Mouse (Mus musculus) MN1 (cell line): ENCODE measurements around the gene Chchd4.
A peak's percentile ranks its signal among the peaks of the same experiment; 100 is the strongest.
"Not testable (repeated sequence)": the region's sequence is repeated elsewhere in the genome, so short reads cannot be mapped to it uniquely, and the experiment has no call there.

ENCODE experiments used
- DNase-seq: peaks from one replicate; pipeline ENCODE4 v3.0.0-alpha.2; 2016; ENCODE audit warnings: low spot score

The Chchd4 gene

DNA sequence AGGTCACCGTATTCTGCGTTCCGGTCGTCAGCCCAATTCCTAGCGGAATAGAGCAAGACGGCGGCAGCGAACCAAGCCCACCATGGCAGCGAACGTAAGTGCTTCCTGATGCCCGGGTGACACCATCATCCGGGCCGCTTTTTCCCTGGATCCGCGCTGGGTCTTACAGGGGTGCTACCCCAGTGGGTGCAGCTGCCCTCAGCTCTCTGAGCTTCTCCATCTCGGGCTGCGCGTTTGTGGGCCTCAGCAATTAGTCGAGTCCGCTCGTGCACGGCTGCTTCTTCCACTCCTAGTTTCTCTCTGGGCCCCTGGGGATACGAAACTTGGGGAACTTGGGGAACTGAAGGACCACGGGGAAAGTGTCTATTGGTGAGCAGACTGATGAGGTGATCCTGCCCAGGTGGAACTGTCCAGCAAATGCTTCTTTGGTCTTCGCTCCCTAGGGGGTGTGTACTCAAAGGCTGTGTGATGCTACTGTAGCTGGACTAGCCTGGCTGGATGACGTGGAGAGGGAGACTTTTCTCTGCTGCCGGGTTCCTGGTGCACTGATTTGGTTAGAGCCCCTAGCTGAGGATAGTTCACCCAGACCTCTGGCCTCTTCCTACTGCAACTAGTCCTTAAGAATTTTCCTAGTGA lies 577 bp upstream of the Chchd4 start:
- DNase-seq = no peak

DNA sequence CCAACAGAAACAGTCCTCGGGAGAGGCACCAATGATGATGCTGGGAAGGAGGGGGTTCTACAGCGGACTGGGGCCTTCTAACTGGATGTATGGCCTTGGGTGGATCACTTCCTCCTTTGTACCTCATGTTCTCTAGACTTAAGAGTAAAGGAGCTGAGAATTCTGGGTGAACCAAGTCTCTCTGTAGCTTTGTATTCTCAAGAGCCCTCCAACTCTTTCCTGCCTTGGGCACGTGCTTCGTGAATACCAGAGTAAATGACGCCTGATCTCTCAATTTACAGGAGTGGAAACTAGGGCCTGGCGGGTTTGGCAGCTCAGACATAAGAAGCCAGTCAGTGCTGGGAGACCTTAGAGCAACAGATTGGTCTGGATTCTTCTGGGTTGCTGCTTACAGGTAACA lies 1.0 kb downstream of the Chchd4 start:
- DNase-seq = peak; percentile 16

DNA sequence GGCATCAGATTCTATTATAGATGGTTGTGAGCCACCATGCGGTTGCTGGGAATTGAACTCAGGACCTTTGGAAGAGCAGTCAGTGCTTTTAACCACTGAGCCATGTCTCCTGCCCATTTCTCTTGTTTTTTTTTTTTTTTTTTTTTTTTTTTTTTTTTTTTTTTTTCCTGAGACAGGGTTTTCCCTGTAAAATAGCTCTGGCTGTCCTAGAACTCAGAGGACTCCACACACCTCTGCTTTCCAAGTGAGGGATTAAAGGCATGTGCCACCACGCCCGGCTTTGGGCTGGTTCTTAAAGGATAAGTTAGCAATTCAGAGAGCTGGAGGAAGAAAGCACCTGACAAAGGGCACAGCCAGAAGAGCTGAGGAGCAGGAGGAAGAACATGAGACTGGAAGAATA lies 1.9 kb downstream of the Chchd4 start:
- not testable (repeated sequence) for DNase-seq

DNA sequence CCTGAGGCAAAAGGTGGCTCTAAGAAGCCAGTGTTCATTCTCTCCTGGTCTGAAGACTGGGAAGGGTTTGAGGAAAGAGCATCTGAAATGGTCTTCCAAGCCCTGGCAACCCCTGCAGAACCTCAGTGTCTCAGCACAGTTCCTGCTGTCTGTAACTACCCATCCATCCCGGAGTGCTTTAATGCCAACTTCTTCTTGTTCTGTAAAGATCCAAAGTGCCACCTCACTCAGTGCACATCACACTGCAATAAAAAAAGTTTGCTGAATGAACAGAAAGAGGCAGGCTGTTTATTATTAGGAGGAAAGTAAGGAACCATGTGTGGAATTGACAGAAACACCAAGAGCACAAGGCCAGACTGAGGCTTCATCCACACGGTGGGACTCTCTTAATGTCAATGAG lies 2.6 kb downstream of the Chchd4 start:
- DNase-seq = no peak

DNA sequence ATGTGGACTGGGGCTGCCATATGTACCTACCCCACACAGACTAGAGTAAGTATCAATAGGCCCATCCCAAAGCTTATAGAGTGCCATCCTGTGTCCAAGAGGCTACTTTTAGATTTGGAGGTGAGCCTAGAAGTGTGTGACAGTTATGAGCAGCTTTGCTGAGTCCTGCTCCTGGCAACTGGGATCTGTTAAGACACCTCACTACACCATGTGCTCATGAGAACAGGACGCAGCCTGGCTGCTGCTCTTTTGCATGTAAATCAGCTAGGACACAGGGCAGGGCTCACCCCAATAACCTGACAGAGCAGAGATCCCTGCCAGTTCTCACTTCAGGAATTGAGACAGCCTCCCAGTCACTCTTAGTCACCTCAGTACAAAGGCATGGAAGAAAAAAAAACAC lies 6.2 kb downstream of the Chchd4 start:
- DNase-seq = no peak

DNA sequence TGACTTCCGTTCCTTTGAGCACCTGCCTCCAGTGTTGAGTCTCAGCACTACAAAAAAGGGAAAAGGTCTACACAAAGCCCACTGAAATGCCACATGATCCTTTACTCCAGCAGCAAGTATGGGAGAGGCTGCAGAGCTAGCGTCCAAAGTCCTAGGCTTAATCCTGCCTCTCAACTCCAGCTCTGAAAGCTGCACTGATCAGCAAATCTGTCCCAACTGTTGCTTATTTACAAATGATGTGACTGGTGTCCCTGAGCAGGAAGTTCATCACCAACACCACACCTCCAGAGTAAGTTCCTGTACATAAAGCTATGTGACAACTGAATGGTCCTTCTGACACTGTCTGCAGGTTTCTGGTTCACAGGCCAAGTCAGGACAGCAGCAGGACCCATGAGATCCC lies 7.6 kb downstream of the Chchd4 start:
- no peak for DNase-seq

DNA sequence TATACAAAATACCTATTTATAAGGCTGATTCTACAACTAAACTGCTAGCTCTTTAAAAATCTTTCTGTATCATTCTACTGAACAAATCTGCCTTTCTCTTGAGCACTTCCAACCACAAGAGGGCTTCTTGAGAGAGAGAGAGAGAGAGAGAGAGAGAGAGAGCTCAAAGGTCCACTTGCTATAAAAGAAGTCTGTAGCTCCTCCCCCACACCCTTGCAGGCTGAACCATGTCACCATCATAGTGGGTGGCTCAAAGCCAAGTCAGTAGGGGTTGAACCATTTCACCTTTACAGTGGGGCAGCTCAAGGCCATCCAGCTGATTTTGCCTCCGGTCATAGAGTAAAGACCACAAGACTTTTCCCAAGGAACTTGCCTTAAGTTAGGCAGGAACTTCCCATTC lies 13.9 kb downstream of the Chchd4 start:
- DNase-seq = no peak

DNA sequence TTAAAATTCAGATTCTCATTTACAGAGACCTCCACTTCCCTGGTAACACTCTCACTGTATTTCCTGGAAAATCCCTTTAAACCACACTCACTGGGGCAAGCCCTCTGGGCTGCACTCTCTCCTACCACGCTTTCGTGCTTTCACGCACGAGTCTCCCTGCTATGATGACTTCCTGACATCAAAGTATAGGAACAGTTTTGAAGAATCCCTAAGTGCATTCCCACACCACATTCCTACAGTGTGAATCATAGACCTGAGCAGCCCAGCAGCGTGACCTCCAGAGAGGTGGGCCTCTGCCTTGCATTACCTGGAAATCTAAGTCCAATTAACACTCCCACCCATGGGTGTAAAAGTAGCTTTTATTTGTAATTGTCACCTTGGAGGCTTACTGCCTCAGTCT lies 18.8 kb downstream of the Chchd4 start:
- DNase-seq = no peak

DNA sequence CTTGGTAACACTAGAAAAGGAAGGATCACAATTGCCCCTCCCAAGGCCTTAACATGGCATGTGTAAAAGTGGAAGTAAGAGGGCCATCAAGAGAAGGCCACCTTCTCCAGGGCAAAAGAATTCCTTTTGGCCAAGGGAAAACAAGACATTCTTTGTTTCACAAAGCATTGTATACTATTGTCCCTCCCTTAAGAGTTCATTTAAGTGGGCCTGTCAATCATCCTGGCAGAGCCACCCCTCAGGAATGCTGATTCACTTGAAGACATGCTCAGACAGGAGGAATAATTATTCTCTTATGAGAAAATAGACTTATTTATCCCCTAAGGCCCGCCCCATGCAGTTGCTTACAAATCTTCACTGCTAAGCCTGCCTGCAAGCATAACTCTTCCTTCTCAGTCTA lies 21.3 kb downstream of the Chchd4 start:
- DNase-seq = no peak

DNA sequence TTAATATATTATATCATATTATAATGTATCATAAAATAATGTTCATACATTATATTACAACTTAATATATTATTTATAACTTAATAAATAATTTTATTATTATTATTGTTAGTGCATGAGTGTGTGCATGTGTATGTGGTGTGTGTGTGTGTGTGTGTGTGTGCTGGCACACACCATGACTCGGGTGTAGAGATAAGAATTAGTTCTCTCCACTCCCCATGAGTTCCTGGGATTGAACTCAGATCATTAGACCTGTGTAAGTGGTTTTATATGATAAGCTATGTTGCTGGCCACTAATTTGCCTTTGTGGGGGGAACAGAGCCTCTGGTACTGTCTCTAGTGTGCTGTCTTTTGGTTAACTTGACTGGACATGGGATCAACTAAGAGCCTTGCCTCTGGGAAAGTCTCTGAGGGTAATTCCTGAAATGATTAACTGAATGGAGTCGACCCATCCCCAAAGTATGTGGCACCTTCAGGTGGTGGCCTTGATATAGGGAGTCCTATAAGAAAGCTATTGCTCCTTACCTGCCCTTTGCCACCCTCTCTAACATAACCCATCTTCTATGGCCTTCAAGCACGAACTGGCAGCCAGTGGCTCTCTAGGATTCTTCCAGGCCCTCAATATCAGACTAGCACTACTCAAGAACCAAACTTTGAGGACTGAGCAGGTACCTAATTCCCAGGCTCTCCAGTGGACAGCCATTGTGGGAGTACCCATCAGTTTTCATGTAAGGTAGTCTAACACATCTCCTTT lies 23.7 kb downstream of the Chchd4 start:
- no peak for DNase-seq

DNA sequence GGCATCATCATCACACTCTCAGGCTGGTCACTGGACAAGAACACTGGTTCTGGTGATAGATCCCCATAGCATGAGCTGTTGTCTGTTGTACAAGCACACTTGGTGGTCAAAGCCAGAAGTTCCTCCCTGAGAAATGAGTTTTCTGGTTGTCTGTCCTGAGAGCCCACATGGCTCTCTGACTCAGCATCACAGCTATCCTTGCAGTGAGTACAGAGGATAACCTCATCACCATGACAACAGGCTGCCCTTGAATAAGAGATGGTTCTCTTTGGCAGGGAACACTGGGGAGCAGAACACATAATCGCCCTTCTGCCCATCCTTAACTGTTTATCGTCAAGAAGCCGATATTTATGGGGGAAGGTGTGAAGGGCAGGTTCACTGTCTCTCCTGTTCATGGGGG lies 28.0 kb downstream of the Chchd4 start:
- DNase-seq = peak; percentile 65

DNA sequence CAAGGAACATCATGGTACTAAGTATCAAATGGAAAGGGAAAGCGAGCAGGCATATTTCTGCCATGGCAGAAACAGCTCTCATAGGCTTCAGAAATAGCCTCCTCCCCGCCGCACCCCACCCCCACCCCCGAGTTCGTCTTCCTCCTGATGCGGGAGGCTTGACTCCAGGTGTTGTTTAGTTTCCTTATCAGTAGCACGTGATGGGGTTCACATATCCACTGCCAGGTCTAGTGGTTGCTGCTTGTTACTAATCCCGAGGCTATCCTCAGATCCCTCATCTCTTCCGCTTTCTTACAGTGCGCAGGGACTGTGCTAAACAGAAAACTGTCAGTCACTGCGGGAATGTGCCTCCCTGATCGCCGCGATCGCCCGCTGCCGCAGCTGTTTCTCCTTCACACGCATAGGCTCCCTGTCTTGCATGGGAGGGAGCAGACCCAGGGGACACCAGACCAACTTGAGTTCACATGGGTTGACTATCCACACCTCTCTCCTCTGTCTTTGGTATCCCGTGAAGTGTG lies 32.1 kb downstream of the Chchd4 start:
- peak; percentile 58 for DNase-seq

DNA sequence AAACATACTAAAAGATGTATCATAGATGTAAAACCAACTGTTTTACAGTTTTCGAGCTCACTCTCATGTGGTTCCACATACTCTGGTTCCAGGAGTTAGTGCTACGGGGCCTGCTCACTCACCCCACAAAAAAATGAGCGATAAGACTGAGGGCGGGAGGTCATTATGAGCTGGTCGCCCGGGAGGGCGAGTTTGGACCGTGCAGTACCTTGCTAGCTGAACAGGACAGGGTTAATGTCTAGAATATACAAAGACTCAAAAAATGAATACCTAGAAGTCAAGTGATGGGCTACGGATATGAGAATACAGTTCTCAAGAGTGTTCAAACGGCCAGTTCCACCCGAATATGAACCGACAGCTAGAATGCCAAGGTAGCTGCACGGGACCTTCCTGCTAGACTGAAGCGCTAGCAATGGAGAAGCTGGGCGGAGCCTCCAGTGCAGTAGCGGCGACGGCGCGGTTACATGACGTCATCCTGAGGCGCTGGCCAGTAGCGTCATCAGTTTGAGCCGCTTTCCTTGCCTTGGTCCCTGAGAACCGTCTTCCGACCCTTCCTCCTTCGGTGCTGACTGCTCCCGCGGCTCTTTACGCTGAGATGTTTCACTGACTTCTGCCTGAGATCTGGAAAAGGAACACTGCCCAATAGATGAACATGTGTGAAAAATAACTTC lies 32.7 kb downstream of the Chchd4 start:
- DNase-seq = peak; percentile 96

DNA sequence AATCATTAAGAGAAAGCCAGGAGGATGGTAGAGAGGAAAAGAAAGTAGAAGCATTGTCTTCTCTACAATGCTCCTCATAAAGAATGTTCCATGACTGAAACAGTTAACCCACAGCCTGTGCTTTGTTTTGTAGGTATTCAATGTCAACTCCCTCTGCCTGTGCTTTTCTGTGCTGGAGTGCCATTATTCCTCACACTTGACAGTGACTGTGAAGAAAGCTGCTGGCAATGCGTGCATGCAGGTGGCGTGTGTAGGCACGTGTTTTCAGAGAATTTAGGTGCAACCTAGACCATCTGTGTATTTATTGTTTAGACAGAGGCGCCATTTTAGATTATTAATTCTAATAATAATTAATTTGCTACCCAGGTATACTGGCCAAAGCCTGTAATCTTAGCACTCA lies 49.2 kb downstream of the Chchd4 start:
- no peak for DNase-seq

DNA sequence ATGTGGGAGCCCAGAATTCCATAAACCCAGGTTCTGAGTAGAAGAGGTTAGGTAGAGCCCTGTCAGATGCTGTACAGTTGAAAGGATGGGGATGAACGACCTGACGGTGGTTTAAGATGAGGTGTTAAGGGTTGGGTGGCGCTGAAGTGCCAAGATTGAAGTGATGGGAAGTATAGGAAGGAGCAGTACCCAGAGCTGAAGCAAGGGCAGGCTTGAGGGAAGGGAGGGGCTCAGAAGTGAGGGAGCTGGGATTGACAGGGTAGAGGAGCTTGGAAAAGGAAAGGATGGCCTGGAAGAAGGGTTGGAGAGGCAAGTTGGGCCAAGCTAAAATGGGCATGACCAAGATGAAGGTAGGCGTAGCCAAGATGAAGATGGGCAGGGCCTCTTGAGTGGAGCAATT lies 51.7 kb downstream of the Chchd4 start:
- no peak for DNase-seq

DNA sequence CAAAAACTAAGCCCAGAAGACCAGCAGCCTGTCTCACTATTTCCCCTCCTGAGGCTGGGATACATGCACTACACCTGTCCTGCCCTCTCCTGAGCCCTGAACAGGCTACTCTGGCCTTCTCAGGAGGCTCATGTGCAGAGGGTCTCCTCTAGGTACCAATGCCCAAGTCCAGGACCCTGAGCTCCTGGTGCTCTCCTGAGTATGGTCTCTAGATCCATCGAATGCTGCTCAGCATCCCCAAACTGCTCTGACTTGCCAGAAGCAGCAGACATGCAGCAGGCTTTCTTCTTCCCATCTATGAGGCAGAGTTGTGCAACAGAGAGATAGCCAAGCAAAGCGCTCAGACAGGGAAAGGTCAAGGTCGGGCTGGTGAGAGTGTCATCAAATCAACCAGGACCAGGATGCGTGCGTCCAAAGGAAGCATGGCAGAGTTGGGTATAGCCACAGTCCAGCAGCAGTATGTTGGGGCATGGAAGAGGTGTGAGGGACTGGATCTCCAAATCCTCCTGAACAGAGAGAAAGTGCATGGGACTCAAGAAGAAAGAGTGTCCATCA lies 56.0 kb downstream of the Chchd4 start:
- no peak for DNase-seq

DNA sequence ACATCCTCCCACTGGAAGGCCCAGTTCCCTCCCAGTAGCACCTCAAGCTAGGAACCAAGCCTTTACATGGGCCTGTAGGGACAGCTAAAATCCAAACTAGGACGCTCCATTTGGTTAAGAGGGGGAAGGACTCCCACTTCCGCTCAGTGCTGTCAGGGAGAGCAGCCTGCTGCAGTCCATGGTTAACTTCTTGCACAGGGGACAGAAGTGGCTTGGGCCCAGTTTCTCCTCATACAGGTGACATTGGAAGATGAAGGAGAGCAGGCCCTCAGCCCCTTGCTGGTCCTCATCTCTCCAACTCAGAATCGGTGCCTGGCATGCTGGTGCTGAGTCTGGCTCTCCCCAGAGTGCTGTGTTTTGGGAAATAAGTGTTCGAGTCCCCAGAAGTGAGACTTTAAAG lies 57.2 kb downstream of the Chchd4 start:
- DNase-seq = no peak

DNA sequence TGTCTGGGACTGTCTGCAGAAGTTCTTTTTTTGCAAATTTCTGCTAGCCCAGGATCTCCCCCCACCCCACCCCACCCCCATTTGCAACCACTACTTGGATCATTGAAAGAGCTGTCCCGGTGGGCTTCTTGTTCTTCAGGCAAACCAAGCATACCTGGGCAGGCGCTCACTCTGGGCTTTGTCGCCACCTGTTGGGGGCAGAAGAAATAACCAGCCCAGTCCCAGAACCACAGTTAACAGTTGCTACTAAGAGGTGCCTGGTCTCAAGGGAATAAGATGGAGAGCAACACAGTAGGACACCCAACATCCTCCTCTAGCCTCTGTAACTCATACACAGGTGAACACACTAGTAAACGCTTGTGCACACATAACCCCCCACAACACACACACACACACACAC lies 58.5 kb downstream of the Chchd4 start:
- DNase-seq = peak; percentile 65
